Mouse (Mus musculus) ZHBTc4 (cell line): ENCODE measurements around the gene Negr1.

Source experiments
- DNase-seq: peaks from one replicate; pipeline ENCODE4 v3.0.0-alpha.2; 2011; ENCODE audit warnings: low read depth, low spot score

The Negr1 gene

DNA sequence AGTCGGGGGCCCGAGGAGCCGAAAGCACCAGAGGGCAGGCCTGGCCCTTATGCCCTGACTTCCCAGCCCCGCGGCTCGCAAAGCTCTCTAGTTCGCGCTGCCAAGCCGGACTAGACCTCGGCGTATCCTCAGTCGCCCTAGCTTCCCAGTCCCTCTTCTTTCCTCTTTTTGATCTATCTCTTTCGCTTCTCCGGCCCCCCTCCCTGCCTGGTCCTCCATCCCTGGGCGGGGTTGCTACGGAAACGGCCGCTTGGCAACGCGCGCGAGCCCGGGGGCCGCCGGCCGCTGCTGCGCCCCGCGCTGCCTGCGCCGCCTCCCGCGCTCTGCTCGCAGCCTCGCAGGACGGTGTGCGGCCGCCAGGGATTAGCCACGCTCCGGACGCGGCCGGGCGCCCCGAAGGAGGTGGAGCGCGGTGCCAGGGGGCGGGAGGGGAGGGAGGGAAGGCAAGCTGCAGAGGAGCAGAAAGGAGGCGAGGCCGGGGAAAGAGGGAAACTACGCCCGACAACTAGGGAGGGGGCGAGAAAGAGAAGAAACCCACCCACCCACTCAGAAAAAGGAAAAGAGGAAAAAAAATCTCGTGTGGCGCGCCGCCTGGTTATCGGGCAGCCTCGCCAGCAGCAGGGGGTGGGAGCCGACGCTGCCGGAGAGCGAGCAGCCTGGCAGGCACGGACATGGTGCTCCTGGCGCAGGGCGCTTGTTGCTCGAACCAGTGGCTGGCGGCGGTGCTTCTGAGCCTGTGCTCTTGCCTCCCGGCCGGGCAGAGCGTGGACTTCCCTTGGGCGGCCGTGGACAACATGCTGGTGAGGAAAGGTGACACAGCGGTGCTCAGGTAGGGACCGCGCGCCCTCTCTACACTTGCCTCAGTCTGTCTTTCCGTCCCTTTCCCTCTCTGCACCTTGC, at the start of gene Negr1:
TSS of gene Negr1 (plus strand) at position 271 of the 900 bp plus-strand sequence.
- peak; percentile 79 for DNase-seq

- no peak for DNase-seq
These were observed 35.1 kb upstream of the Negr1 start for GRCm38 (mm10) chr3:156526461-156526933.

- no peak for DNase-seq
These were observed 34.2 kb upstream of the Negr1 start for GRCm38 (mm10) chr3:156527231-156527995.

- no peak for DNase-seq
These were observed 2.2 kb upstream of the Negr1 start for GRCm38 (mm10) chr3:156559441-156559825.

- no peak for DNase-seq
These were observed 1.6 kb upstream of the Negr1 start for GRCm38 (mm10) chr3:156559826-156560471.

DNA sequence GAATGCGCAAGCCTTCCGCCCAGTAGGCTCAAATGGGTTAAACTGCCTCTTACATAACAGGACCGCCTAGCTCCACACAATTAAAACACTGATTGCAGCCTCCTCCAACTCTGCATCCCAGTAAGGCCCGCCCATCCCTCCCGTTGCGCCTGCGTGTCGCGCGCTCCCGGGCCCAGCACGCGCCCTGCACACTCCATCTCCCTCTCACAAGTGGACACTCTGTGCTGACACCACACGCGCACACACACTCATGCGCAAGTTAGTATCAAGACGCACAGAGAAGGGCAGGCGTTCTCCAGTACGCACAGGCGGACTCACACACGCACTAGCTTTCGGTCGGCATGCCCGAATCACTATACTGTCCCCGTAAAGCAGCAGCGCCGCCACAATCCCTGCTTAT, 828 bp upstream of the Negr1 start:
- peak; percentile 86 for DNase-seq

- no peak for DNase-seq
These were observed 811 bp downstream of the Negr1 start for GRCm38 (mm10) chr3:156562424-156562785.

GRCm38 (mm10) chr3:156562796-156563195, 1.2 kb downstream of the Negr1 start:
- no peak for DNase-seq

- DNase-seq = no peak
These were observed 1.8 kb downstream of the Negr1 start for GRCm38 (mm10) chr3:156563353-156563752.

DNA sequence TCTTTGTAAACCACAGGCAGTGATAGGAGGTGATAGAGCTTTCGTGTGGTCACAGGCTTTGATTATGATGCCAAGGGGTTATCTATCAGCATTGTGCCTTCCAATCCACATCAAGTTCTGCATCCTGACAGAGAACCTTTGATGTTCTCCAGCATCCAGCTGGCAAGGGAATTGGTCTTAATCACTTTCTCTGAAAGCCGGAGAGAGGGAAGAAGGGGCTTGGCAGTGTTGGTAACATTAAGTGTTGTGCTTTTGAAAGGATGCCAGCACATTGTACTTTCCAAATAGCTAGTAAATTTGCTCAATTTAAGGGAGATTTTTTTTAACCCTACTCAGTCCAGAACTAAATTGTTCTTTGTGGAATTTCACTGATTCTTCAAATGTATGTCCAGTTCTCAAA, 11.9 kb downstream of the Negr1 start:
- DNase-seq = no peak

- DNase-seq = peak; percentile 57
These were observed 14.7 kb downstream of the Negr1 start for GRCm38 (mm10) chr3:156576292-156576691.

- DNase-seq = no peak
These were observed 29.0 kb downstream of the Negr1 start for GRCm38 (mm10) chr3:156590612-156591011.

- DNase-seq = no peak
These were observed 29.5 kb downstream of the Negr1 start for GRCm38 (mm10) chr3:156591125-156591524.

DNA sequence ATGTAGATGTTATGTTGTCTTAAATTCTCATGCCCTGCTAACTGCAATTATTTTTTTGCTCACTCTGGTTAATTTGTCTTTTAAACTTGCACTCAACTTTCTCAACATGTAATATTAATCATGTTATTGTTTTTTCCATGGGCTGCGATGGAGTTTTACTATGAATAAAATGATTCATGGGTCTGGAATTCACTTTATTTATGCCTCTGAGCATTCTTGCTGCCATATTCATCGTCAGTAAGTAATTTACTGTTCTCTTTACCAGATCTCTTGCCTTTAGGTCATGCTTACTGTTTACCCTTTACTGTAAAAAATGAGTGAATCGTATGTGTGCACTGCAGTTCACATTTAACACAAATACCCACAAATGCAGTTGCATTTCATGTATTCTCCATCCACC, 45.3 kb downstream of the Negr1 start:
- DNase-seq = no peak

GRCm38 (mm10) chr3:156619921-156620320, 58.3 kb downstream of the Negr1 start:
- no peak for DNase-seq

- DNase-seq = no peak
These were observed 67.0 kb downstream of the Negr1 start for GRCm38 (mm10) chr3:156628594-156628993.

DNA sequence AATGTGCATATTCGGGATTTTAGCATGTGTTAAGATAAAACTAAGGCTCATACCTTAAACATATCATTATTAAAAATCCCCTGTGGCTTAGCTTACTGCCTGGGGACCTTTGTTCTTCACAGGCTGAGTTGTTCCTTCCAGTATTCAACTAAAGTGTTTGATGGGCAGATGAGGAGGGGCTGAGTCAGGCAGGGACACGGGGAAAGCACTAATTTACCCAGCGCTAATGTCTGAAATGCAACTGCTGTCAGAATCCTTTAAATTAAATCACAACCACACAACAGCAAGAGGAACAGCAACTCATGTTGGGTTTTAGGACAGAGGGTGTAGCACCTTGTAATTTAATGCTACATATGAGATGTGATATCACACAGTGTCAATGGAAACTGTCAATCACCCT, 71.3 kb downstream of the Negr1 start:
- DNase-seq = no peak

GRCm38 (mm10) chr3:156639382-156639781, 77.8 kb downstream of the Negr1 start:
- no peak for DNase-seq

GRCm38 (mm10) chr3:156643710-156644363, 82.2 kb downstream of the Negr1 start:
- peak; percentile 69 for DNase-seq

- no peak for DNase-seq
These were observed 86.8 kb downstream of the Negr1 start for GRCm38 (mm10) chr3:156648378-156648777.

DNA sequence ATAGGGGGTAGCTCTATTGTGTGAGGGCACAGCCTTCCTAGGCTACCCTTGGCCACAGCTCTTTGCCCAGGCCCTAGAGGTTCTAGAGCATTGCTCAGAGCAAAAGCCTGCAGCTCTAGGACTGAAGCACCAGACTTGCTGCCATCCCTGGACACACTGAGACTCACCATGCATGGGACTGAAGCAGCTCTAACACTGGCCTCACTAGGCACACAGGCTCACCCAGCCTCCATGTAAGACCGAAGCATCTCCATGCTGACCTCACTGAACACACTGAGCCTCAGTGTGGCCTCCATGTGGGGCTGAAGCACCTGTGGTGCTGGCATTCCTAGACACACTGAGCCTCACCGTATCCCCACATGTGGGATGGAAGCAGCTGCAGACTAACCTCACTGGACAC, 101.0 kb downstream of the Negr1 start:
- no peak for DNase-seq

GRCm38 (mm10) chr3:156672560-156672959, 111.0 kb downstream of the Negr1 start:
- no peak for DNase-seq
